Mouse (Mus musculus) mesoderm, embryonic 11.5 days (tissue): ENCODE measurements at regions not wholly inside any gene's neighbourhood (a gene's known extent, or its start where the extent isn't known, plus 50 kb on each side); places are given as distances from the start of the nearest gene placed in this dataset.

ENCODE experiments used
- DNase-seq: peaks from one replicate; pipeline ENCODE4 v3.0.0-alpha.2; 2012; ENCODE audit warnings: low read depth, low spot score

- no peak for DNase-seq
Observed at GRCm38 (mm10) chr5:15773839-15774238, 59.8 kb upstream of the Speer4c start.

DNA sequence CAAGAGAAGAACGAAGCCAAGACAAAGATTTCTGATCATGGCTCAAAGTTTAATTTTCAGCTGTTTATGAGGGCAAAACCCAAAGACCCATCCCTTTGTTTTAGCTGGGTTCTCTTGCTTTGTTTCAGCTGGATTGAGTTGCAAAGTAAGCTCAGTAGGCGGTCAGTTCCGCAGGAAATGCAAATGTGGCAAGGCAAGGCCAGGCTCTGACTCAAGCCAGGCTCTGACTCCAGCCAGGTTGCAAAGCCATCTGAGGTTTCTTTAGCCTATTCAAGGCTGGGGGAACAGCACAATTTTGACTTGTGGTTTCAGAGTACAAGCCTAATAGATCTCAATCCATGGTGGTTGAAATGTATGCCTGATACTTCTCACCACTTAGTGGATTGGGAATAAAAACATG lies 60.5 kb upstream of the Speer4c start:
- DNase-seq: no peak

DNA sequence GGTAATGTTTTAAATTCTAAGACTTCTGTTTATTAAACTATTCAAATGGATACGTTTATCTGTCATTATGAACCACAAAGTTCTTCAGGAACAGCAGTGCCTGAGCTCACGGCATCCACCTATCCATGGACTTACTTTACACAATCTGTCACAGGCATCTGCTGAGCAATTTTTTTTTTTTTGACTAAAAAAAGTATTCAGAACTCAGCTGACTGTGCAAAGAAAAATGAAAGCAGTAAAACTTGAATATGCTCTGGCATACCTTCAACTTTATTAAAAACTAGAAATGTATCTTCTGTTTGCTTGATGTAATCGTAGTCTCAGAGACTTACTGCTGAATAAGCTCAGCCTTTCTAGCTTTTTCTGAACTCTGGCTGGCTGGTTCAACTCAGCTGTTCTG lies 62.0 kb upstream of the Speer4c start:
- DNase-seq: no peak

DNA sequence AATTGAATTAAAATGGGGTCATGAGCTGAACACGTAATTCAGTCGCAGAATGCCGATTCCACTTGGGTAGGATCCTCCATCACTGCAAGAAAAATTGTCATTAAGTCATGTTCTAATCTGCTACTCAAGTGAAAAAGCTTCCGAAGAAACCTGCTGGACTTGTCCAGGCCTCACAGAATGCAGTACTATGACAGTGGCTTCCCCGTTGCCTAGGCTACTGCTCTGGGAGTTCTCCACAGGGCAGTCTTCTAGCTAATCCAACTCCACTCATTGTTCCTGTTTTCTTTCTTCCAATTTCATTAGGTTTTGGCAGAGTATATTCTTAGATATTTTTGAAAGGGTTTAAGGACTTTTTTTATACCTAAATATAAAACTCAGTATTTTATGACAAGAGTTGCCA lies 89.5 kb upstream of the Speer4c start:
- no peak for DNase-seq

- no peak for DNase-seq
Observed at GRCm38 (mm10) chr5:15816864-15817263, 102.8 kb upstream of the Speer4c start.

DNA sequence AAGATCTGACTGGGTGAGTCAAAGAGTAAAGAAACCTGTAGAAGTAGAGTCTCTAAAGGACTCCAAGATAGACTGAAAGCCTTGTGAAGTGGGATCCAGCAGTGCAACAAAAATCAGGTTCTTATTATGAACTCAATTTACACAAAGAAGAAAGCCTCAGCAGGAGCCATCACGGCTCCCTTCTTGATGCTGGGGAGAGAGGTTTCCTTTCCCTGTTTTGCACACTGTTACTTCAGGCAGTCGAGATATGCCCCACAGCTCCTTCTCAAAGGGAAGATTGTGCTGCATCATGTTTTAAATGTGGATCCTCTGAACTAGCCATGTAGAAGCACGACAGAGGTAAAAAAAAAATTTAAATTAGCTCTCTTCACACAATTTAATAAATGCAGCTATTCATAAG lies 103.3 kb upstream of the Speer4c start:
- no peak for DNase-seq

DNA sequence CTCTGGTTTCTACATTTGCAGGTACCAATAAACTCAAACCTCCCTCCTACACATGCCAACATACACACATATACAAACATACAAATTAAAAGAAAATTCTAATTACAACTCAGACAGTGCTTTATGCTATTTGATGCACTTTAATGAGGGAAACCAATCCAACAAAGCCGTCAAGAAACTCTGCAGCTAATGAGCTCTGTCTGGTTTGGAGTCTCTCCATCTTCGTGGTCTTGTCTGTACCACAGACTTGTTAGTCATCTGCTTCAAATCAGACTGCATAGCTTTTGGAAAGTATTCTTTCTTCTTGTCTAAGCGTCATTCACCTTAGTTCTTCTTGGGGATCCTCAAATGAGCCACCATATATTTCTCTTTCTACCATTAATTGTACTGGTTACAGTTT lies 108.9 kb upstream of the Speer4c start:
- no peak for DNase-seq

- no peak for DNase-seq
Observed at GRCm38 (mm10) chr5:15831527-15831926, 103.0 kb upstream of the Cacna2d1 start.

DNA sequence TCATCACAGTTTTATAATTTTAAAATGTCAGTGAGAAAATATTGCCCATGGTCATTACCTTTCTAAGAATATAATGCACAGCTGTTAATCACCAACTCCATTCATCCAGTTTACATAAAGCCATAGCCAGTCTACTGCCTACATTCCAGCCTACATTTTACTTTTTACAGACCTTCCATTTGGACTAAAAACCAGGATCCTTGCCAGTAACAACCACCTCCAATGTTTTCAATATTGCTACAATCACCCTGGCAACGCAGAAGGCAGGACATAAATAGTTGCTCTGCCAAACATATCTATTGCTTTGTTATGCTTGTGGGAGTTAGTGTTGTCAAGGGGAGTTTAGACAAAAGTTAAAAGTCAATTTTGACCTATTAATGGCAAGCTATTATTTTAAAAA lies 102.2 kb upstream of the Cacna2d1 start:
- peak; percentile 10 for DNase-seq

- peak; percentile 83 for DNase-seq
Observed at GRCm38 (mm10) chr5:15838108-15838972, 96.2 kb upstream of the Cacna2d1 start.

DNA sequence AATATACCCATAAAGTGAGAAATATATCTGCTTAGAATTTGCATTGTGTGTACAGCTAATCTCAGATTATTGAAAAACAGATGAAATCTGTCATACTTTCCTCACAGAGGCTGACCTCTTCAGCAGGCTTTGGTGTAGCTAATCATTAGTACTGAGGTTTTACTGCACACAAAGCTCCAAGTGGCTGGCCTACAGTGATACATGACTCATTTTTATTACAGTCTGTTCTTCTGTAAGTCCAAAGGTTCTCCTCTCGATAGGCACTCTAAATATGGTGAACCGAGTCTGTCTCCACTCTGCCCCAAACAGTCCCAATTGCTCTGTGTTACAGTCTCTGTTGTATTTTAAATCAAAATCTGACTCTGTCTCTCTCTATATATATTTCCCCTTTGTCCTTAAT lies 87.7 kb upstream of the Cacna2d1 start:
- no peak for DNase-seq

DNA sequence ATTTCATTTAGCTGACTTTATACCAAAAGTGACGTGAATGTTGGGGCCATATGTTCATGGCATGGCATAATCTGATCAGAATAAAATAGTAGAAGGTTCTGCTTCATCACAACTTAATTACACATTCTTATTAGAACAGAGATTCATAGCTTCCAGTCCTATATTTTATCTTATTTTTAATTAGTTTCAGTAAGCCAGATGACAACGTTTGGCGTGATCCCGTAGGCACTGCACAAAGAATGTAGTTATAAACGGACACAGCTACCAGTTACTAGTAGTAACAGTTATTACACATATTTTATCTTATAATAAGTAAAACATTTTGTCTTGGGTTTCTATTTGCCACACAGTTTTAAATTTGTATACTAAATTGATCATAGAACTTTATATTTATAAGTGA lies 85.0 kb upstream of the Cacna2d1 start:
- no peak for DNase-seq

DNA sequence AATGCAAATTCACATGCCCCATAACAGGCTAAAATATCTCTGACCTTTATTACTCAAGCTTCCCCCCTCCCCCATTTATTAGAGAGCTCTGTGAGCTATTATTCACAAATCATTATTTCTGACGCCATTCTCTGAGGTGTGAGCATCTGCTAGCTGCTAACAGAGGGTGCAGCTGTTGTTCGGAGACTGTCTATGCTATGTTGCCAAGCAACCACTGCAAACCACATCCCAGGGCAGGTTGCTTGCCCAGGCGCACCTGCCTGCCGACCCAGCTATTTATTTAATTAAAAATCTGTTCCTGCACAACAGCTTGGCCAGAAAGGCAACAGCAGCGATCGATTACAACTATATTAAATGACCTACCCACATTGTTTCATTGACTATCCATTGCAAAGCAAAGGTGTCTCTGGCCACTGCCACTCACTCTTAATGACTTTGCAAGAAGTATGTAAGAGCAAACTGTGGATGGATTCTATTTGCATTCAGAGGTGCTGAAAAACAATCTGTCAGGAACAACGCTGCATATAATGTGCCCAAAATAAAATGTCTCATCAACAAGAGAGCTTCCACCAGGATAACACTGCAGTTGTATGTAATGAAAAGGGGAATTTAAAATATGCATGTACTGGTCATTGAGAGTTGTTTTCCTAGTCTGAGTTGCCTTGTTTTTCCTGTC lies 84.2 kb upstream of the Cacna2d1 start:
- peak; percentile 44 for DNase-seq

DNA sequence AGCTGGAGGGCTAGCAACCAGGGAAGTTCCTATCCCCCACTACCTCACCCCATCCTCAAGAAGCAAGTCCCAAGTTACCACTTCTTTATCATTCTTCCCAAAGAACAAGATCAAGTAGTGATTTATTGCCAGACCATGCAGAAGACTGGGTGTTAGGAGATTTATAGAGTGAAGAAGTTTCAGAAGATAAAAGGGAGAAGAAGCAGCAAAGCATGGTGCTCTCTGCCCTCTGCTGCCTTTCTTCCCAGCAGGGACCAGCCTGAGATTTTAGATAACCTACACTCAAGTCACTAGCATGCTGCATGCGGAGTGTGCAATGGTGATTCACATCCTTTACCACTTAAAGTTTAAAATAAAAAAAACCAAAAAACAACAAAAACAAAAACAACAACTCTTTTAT lies 79.7 kb upstream of the Cacna2d1 start:
- no peak for DNase-seq

- DNase-seq: no peak
Observed at GRCm38 (mm10) chr5:15857034-15857433, 77.5 kb upstream of the Cacna2d1 start.

- DNase-seq: no peak
Observed at GRCm38 (mm10) chr5:15874065-15874464, 60.4 kb upstream of the Cacna2d1 start.

- DNase-seq: no peak
Observed at GRCm38 (mm10) chr5:15883004-15883403, 51.5 kb upstream of the Cacna2d1 start.
